Mouse (Mus musculus): ENCODE results near the gene 4931440F15Rik. TPM values are rescaled to one million over a fixed set of nuclear protein-coding genes. Genes with fewer than 3 reads are reported as not detected.

The 4931440F15Rik gene
- polyA plus RNA-seq, 1 experiment, result 0.21 TPM

- H3K4me3 ChIP-seq (ENCODE audit: insufficient read depth, low read length), result no peak overlapping the region
- TF ChIP-seq POLR2A (IDR thresholded peaks at IDR 0.05; ENCODE audit: low read depth, low read length), result no peak
- no peak for TF ChIP-seq CTCF (IDR thresholded peaks at IDR 0.05; ENCODE audit: borderline replicate concordance, insufficient read depth, low read length)
- no peaks in the 10 kb centered on the region for H3K4me1 ChIP-seq (ENCODE audit: control insufficient read depth, insufficient read depth, low read length)
- no peak overlapping the region for H3K27ac ChIP-seq (ENCODE audit: insufficient read depth, low read length)
These were observed 18.1 kb downstream of the 4931440F15Rik start for GRCm38 (mm10) chr11:29807325-29807724.

DNA sequence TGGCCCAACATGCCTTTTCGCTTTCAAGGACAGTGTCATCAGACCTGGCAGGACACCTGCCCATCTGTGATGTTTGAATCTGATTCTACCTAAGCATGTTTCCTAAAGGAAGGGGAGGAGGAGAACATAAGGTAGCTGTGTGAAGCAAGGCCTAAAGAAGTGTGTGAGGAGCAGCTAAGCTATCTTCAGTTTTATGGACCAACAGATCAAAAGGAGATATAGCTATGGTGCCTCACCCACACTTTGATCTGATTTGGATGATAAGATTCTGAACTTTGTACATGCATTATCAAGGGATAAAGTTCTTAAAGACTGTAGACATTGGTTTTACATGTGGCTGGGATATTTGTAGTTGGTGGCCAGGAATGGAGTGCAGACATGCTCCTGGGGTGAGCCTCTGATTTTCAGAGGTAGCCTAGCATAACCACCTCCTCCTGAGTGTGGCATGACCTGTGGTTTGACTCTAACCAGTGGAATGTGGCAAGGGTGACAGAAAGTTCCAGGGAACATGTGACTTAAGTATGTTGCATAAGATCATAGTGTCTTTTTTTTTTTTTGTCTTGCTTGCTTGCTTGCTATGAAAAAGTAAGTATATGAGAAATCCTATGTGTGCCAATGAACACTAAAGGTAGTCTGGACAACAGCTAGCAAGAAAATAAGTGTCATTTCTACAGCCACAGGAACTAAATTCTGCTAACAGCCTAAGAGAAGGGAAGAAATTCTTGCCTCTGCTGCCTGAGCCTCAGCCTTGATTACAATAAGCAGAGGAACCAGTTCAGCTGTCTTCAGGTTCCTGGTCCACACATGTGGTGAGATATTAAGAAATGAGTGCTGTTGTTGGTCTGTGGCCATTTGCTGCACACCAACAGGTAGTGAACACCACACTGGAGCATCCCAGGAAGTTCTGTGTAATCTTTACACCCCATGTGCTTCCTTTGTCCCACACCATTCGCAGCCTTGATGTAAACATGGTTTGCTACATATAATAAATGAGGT, 23.7 kb downstream of the 4931440F15Rik start:
- H3K27ac ChIP-seq (ENCODE audit: insufficient read depth, low read length), result no peak overlapping the region
- TF ChIP-seq POLR2A (IDR thresholded peaks at IDR 0.05; ENCODE audit: low read depth, low read length), result no peak
- no peak for TF ChIP-seq CTCF (IDR thresholded peaks at IDR 0.05; ENCODE audit: borderline replicate concordance, insufficient read depth, low read length)
- H3K4me3 ChIP-seq (ENCODE audit: insufficient read depth, low read length), result no peak overlapping the region
- no peaks in the 10 kb centered on the region for H3K4me1 ChIP-seq (ENCODE audit: control insufficient read depth, insufficient read depth, low read length)

- Histone ChIP-seq H3K4me3 (ENCODE audit: insufficient read depth, low read length) (no peak overlapping the region), H3K27ac (ENCODE audit: insufficient read depth, low read length) (no peak overlapping the region), H3K4me1 (ENCODE audit: control insufficient read depth, insufficient read depth, low read length) (peaks cover under 1% of the 10 kb centered on the region; the same call in 1 of the 2 replicates)
- TF ChIP-seq POLR2A (IDR thresholded peaks at IDR 0.05; ENCODE audit: low read depth, low read length) (no peak), CTCF (IDR thresholded peaks at IDR 0.05; ENCODE audit: borderline replicate concordance, insufficient read depth, low read length) (no peak)
These were observed 25.6 kb downstream of the 4931440F15Rik start for GRCm38 (mm10) chr11:29799839-29800238.

GRCm38 (mm10) chr11:29795106-29795505, 30.4 kb downstream of the 4931440F15Rik start:
- TF ChIP-seq CTCF (IDR thresholded peaks at IDR 0.05; ENCODE audit: borderline replicate concordance, insufficient read depth, low read length) (no peak), POLR2A (IDR thresholded peaks at IDR 0.05; ENCODE audit: low read depth, low read length) (no peak)
- no peak overlapping the region for H3K4me3 ChIP-seq (ENCODE audit: insufficient read depth, low read length)
- H3K27ac ChIP-seq (ENCODE audit: insufficient read depth, low read length), result no peak overlapping the region
- peaks cover 8% of the 10 kb centered on the region for H3K4me1 ChIP-seq (ENCODE audit: control insufficient read depth, insufficient read depth, low read length)

DNA sequence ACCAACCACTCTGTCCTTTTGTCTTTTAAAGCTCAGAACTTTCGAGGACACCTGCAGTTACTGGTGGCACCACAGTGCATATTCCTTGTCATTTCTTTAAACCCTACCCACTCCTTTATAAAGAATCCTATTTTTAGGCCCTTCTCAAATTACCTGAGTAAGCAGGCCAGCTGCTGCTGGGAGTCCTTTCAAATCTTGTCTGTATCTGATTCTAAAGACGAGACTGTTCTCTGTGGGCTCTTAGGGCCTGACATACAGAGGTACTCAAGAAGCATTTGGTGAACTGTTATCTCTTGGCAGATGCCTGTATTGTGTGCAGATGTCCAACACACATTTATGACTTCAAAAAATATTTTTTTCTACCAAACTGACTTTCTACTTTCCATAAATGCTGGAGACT, 31.0 kb downstream of the 4931440F15Rik start:
- Histone ChIP-seq H3K4me1 (ENCODE audit: control insufficient read depth, insufficient read depth, low read length) (peaks cover 8% of the 10 kb centered on the region), H3K27ac (ENCODE audit: insufficient read depth, low read length) (no peak overlapping the region), H3K4me3 (ENCODE audit: insufficient read depth, low read length) (no peak overlapping the region)
- TF ChIP-seq POLR2A (IDR thresholded peaks at IDR 0.05; ENCODE audit: low read depth, low read length) (no peak), CTCF (IDR thresholded peaks at IDR 0.05; ENCODE audit: borderline replicate concordance, insufficient read depth, low read length) (no peak)

DNA sequence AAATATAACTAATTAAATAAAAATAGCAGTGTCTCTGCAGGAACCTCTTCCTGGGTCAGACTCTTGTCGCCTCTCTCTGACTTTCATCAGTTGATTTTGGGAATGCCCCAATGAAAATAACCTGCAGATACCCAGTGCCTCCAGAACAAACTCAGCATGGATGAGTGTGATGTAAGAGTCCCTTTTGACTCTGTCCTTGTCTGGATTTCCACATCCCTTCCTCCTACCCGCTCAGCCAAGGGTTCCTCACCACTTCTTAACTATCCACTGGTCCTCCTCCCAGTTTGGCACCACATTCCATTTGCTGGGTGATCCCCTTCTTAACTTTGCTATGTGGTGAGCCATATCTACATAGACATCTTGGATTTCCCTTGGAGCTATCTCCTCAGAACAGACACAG, 34.7 kb downstream of the 4931440F15Rik start:
- no peak for TF ChIP-seq POLR2A (IDR thresholded peaks at IDR 0.05; ENCODE audit: low read depth, low read length)
- no peak for TF ChIP-seq CTCF (IDR thresholded peaks at IDR 0.05; ENCODE audit: borderline replicate concordance, insufficient read depth, low read length)
- Histone ChIP-seq H3K27ac (ENCODE audit: insufficient read depth, low read length) (no peak overlapping the region), H3K4me3 (ENCODE audit: insufficient read depth, low read length) (no peak overlapping the region), H3K4me1 (ENCODE audit: control insufficient read depth, insufficient read depth, low read length) (peaks cover 8% of the 10 kb centered on the region)

DNA sequence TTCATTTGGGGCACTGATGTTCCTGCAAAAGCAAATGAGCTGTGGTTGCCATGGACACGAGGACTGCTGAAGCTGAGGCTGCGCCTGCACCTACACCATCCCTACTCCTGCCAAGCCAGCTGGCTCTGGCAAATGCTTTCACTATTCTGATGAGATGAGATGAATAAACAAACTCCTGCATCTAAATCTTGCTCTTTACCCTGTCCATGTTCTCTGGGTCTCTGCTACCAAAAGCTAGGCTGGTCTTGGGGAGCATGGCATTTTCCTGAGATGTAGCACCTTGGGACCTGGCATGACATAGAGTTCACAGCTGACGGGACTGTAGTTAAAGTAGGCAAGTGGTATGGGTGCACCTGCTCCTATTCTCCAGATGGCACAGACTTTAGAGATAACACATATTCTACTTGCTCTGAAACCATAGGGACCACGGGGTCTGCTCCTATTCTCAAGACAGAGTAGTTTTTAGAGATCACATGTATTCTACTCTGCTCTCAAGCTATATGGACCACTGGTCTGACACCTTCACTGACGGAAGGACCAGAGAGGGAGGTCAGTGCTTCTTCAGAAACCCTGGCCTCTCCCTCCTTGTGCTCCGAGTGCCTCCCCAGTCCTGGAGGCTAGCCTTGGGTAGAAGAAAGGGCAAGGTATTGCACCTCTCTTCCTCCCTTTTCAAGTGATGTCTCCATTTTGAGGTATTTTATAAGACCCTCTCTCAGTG, 36.4 kb downstream of the 4931440F15Rik start:
- Histone ChIP-seq H3K4me1 (ENCODE audit: control insufficient read depth, insufficient read depth, low read length) (peaks cover under 1% of the 10 kb centered on the region; the same call in 1 of the 2 replicates), H3K27ac (ENCODE audit: insufficient read depth, low read length) (no peak overlapping the region), H3K4me3 (ENCODE audit: insufficient read depth, low read length) (no peak overlapping the region)
- TF ChIP-seq POLR2A (IDR thresholded peaks at IDR 0.05; ENCODE audit: low read depth, low read length) (no peak), CTCF (IDR thresholded peaks at IDR 0.05; ENCODE audit: borderline replicate concordance, insufficient read depth, low read length) (no peak)

- no peak overlapping the region for H3K4me3 ChIP-seq (ENCODE audit: insufficient read depth, low read length)
- TF ChIP-seq POLR2A (IDR thresholded peaks at IDR 0.05; ENCODE audit: low read depth, low read length) (no peak), CTCF (IDR thresholded peaks at IDR 0.05; ENCODE audit: borderline replicate concordance, insufficient read depth, low read length) (no peak)
- no peak overlapping the region for H3K27ac ChIP-seq (ENCODE audit: insufficient read depth, low read length)
- no peaks in the 10 kb centered on the region for H3K4me1 ChIP-seq (ENCODE audit: control insufficient read depth, insufficient read depth, low read length)
These were observed 37.0 kb downstream of the 4931440F15Rik start for GRCm38 (mm10) chr11:29788499-29788898.

- TF ChIP-seq POLR2A (IDR thresholded peaks at IDR 0.05; ENCODE audit: low read depth, low read length) (no peak), CTCF (IDR thresholded peaks at IDR 0.05; ENCODE audit: borderline replicate concordance, insufficient read depth, low read length) (no peak)
- no peaks in the 10 kb centered on the region for H3K4me1 ChIP-seq (ENCODE audit: control insufficient read depth, insufficient read depth, low read length)
- H3K4me3 ChIP-seq (ENCODE audit: insufficient read depth, low read length), result no peak overlapping the region
- H3K27ac ChIP-seq (ENCODE audit: insufficient read depth, low read length), result no peak overlapping the region
These were observed 38.0 kb downstream of the 4931440F15Rik start for GRCm38 (mm10) chr11:29787473-29787872.
